Mouse (Mus musculus): ENCODE measurements around the gene Krtap4-2.
"Not testable (repeated sequence)": the region's sequence is repeated elsewhere in the genome, so short reads cannot be mapped to it uniquely, and the experiment has no call there.

- not testable (repeated sequence) for TF ChIP-seq CTCF (IDR thresholded peaks at IDR 0.05; ENCODE audit: borderline replicate concordance, control insufficient read depth, extremely low read depth, insufficient read depth, low read length, poor library complexity); POLR2A (IDR thresholded peaks at IDR 0.05; ENCODE audit: control insufficient read depth, extremely low read depth, insufficient read depth, low read length, poor library complexity)
Observed at GRCm38 (mm10) chr11:99658467-99659010, 23.7 kb upstream of the Krtap4-2 start, which contains the start of gene Gm11563.
